Mouse (Mus musculus): Measurements from ENCODE around the gene Wdfy1. TPM values are rescaled to one million over a fixed set of nuclear protein-coding genes. Genes with fewer than 3 reads are reported as not detected.

Wdfy1 gene
- polyA plus RNA-seq (2015; fragmentation: Illumina TruSeq; extraction: RNeasy Lipid Tissue Mini Kit (QIAGEN cat#74804); ENCODE audit: insufficient read depth, low replicate concordance), result 24.0 TPM

GRCm38 (mm10) chr1:79775927-79776458, at the start of gene Wdfy1, which contains the start of gene Mrpl44:
Gene Wdfy1, minus strand, starts transcription at chr1:79776143.
Gene Mrpl44, plus strand, starts transcription at chr1:79776018.

GRCm38 (mm10) chr1:79671543-79672337, 104.2 kb downstream of the Wdfy1 start, which contains the start of gene Ap1s3:
Gene Ap1s3, minus strand, starts transcription at chr1:79671972.

Other genes with a start within 250 kb of the Wdfy1 start
- 64.6 TPM for gene Ap1s3, start 104.2 kb downstream of the Wdfy1 start, polyA plus RNA-seq (2015; fragmentation: Illumina TruSeq; extraction: RNeasy Lipid Tissue Mini Kit (QIAGEN cat#74804); ENCODE audit: insufficient read depth, low replicate concordance)
- gene Mrpl44, start 125 bp downstream of the Wdfy1 start, polyA plus RNA-seq (2015; fragmentation: Illumina TruSeq; extraction: RNeasy Lipid Tissue Mini Kit (QIAGEN cat#74804); ENCODE audit: insufficient read depth, low replicate concordance), result 19.5 TPM
- 7.9 TPM for gene Serpine2, start 85.0 kb upstream of the Wdfy1 start, polyA plus RNA-seq (2015; fragmentation: Illumina TruSeq; extraction: RNeasy Lipid Tissue Mini Kit (QIAGEN cat#74804); ENCODE audit: insufficient read depth, low replicate concordance)